Mouse (Mus musculus) T-helper 2 cell (primary cell): ENCODE measurements around the gene Repin1.
"Not testable (repeated sequence)": the region's sequence is repeated elsewhere in the genome, so short reads cannot be mapped to it uniquely, and the experiment has no call there.

Source experiments
- in situ Hi-C: fragments of 300-600 bp; cut with MboI, MseI; formaldehyde crosslinking; loops from one replicate; pipeline ENCODE4 v1.15.1; 2025; ENCODE audit warnings: high pct_unique_total_duplicates

The Repin1 gene

GRCm38 (mm10) chr6:48579215-48579648 is 14.5 kb upstream of the Repin1 start:
- in situ Hi-C loops, result no loop called here

- in situ Hi-C loops, result loop anchor here (5.0 kb wide), 1 partner anchor 61 kb away; no protein-coding TSS in a partner anchor
Measured at GRCm38 (mm10) chr6:48581257-48581656, 12.4 kb upstream of the Repin1 start.

- in situ Hi-C loops, result loop anchor here (5.0 kb wide), 1 partner anchor 60 kb away; no protein-coding TSS in a partner anchor
Measured at GRCm38 (mm10) chr6:48582037-48582436, 11.6 kb upstream of the Repin1 start.

GRCm38 (mm10) chr6:48589194-48589750 is 4.4 kb upstream of the Repin1 start, which contains the start of gene Gm45021:
TSS of gene Gm45021 (plus strand) at chr6:48589610.
- in situ Hi-C loops, result no loop called here

GRCm38 (mm10) chr6:48591221-48591845 is 2.4 kb upstream of the Repin1 start:
- in situ Hi-C loops, result no loop called here

GRCm38 (mm10) chr6:48591871-48592270 is 1.8 kb upstream of the Repin1 start:
- in situ Hi-C loops, result no loop called here

GRCm38 (mm10) chr6:48594043-48594738 is 508 bp downstream of the Repin1 start:
- in situ Hi-C loops, result no loop called here

GRCm38 (mm10) chr6:48595278-48595677 is 1.6 kb downstream of the Repin1 start:
- in situ Hi-C loops, result no loop called here

- in situ Hi-C loops, result no loop called here
Measured at GRCm38 (mm10) chr6:48596545-48597232, 3.0 kb downstream of the Repin1 start.

GRCm38 (mm10) chr6:48597233-48597625 is 3.5 kb downstream of the Repin1 start:
- in situ Hi-C loops, result no loop called here

- in situ Hi-C loops, result no loop called here
Measured at GRCm38 (mm10) chr6:48600594-48600993, 6.9 kb downstream of the Repin1 start.

GRCm38 (mm10) chr6:48601271-48602079 is 7.8 kb downstream of the Repin1 start, which contains the start of gene Zfp775:
TSS of gene Zfp775 (plus strand) at chr6:48602063.
- in situ Hi-C loops, result no loop called here

GRCm38 (mm10) chr6:48602080-48602741 is 8.5 kb downstream of the Repin1 start:
- in situ Hi-C loops, result no loop called here

GRCm38 (mm10) chr6:48608124-48608523 is 14.4 kb downstream of the Repin1 start:
- in situ Hi-C loops, result no loop called here

- in situ Hi-C loops, result no loop called here
Measured at GRCm38 (mm10) chr6:48609512-48609911, 15.8 kb downstream of the Repin1 start.

- in situ Hi-C loops, result no loop called here
Measured at GRCm38 (mm10) chr6:48610657-48611056, 17.0 kb downstream of the Repin1 start.

- in situ Hi-C loops, result no loop called here
Measured at GRCm38 (mm10) chr6:48613464-48613863, 19.8 kb downstream of the Repin1 start.

GRCm38 (mm10) chr6:48614756-48615155 is 21.1 kb downstream of the Repin1 start:
- in situ Hi-C loops, result no loop called here

GRCm38 (mm10) chr6:48620031-48620430 is 26.3 kb downstream of the Repin1 start:
- in situ Hi-C loops, result no loop called here

GRCm38 (mm10) chr6:48622186-48622843 is 28.6 kb downstream of the Repin1 start:
- in situ Hi-C loops, result not testable (repeated sequence)
